Mouse (Mus musculus) right cerebral cortex, postnatal 14 days (tissue): ENCODE results near the gene Tnni3k.
A peak's percentile ranks its signal among the peaks of the same experiment; 100 is the strongest.

ENCODE experiments used
- DNase-seq: peaks from one replicate; pipeline ENCODE4 v3.0.0; 2022

Tnni3k gene

GRCm38 (mm10) chr3:155055231-155055916 is at the start of gene Tnni3k:
TSS of gene Tnni3k (minus strand) at chr3:155055407.
- DNase-seq, result no peak

- DNase-seq, result no peak
These were observed 44.1 kb upstream of the Tnni3k start for GRCm38 (mm10) chr3:155099266-155099665.

DNA sequence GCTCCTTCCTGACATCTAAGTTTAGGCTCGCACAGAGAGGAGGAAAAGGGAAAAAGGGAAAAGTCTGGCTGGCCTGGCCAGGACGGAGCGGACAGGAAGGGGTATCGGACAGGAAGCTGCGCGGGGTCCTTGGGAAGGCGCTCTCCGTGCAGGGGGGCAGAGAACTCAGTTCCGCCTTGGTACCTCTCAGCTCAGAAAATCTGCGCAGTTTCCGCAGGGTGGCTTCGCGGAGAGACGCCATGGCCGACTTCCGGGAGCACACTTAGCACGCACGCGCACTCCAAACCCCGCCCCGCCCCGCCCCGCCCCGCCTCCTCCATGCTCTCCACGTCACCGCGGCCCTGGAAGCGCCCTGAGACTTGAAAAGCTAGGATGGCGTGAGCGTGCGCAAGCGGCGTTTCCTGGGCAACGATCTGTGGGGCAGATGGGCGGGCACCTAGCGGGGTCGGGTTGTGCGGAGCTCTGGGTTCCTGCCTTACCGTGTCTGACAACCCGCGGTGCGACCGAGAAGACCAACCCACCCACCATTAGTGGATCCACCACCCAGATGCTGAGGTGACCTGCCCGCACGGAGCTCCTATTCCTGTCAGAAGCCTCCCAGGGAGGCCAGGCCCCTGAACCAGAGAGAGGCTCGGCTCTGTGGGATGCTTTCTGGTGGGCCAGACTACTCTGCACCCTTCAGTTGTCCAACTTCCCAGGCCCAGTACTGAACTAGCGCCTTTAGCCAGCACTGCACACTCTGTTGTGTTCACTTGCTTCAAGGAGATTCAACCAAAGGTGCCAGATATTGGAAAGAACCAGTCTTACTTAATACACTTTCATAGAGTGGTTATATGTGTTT is 38.1 kb upstream of the Tnni3k start, which contains the start of the genes Fpgt and Lrriq3:
Gene Fpgt, minus strand, starts transcription at position 288 of the 841 bp plus-strand sequence.
Gene Lrriq3, plus strand, starts transcription at position 319 of the 841 bp plus-strand sequence.
- peak; percentile 91 for DNase-seq

- no peak for DNase-seq
These were observed 36.9 kb upstream of the Tnni3k start for GRCm38 (mm10) chr3:155092081-155092480.

DNA sequence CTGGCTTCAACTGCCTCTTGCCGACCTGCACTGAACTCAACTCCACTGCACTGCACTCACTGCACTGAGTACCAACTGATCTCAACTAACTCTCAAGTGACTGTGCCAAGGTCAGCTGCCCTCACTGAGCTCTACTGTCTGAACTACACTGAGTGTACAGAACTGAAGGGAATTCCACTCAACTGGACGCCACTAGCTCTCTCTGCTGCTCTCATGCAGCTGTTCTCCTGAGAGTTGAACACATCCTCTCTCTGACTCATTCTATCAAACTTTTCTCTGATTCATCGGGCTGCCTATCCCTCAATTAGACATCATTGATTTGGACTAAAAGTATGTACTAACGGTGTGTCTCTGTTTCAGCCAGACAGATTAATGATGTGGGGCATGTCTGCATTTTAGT is 22.7 kb upstream of the Tnni3k start:
- DNase-seq, result no peak

DNA sequence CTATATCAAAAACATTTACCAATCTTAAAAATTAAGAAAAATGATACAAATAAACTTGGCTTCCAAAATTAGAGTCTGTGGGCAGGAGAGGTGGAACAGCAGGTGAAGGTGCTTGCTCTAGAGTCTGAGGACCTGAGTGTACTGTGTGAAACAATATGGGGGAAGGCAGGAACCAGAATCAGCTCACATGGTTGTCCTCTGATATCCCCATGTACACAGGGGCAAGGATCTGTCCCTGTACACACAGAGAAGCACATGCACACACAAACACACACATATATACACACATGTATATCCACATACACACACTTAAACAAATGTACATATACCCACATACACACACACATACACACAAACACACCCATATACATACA is 4.2 kb upstream of the Tnni3k start:
- DNase-seq, result no peak

DNA sequence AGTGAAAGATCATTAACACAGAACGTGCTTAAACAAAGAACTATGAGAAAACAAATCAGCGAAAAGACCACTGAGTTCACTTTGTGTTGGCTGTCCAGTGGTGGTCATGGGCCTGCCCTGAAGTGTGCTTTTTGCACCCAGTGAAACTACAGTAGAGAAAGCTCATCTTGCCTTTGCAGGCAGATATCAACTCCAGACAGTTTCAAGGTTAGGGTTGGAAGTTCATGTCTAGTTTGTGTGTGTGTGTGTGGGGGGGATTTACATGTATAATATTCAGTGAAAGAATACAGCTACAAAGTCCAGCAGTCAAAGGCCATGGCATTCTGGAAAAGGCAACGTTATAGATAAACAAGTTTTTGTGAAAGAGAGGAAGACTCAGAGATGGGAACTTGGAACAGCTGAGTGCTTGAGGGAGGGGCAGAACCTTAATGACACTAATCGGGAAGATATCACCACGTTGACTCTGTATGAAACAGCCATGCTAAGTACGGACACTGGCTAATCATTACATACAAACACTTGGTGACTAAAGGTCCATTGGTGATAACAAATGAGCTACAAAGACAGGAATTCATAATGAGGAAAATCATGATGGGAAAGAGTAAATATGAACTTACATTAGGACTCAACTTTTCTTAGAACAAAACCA is 3.7 kb upstream of the Tnni3k start:
- DNase-seq, result no peak

GRCm38 (mm10) chr3:155057566-155057965 is 2.4 kb upstream of the Tnni3k start:
- DNase-seq, result no peak

DNA sequence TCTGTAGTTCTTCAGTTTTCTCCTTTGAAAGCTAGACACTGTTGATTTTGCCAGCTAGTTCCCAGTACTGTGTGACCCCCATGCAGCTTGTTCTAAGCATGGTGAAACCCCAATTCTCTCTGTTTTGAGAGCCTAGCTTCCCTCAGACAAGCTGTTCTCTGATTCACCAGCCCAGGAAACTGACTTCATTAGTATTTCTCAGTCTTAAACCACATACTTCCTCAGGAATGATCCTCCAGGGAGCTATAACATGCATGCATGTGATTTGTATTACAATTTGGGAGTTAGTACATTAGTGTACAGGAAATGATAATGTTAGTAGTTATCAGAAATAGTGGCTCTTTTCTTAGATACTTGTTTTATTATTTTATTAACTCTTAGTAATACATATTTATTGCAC is 1.4 kb upstream of the Tnni3k start:
- DNase-seq, result no peak

DNA sequence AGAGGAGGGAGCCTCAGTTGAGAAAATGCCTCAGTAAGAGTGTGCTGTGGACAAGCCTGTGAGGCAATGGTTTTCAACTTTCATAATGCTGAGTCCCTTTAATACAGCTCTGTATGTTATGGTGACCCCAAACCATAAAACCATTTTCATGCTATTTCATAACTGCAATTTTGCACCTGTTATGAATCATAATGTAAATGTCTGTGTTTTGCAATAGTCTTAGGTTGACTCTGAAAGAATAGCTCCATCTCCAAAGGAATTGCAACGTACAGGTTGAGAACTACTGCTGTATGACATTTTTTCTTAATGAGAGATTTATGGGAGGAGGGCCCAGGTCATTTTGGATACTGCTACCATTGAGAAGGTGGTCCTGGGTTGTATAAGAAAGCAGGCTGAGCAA is 2.0 kb downstream of the Tnni3k start:
- no peak for DNase-seq

- no peak for DNase-seq
These were observed 3.2 kb downstream of the Tnni3k start for GRCm38 (mm10) chr3:155052021-155052420.

GRCm38 (mm10) chr3:155039012-155039836 is 16.0 kb downstream of the Tnni3k start:
- no peak for DNase-seq

DNA sequence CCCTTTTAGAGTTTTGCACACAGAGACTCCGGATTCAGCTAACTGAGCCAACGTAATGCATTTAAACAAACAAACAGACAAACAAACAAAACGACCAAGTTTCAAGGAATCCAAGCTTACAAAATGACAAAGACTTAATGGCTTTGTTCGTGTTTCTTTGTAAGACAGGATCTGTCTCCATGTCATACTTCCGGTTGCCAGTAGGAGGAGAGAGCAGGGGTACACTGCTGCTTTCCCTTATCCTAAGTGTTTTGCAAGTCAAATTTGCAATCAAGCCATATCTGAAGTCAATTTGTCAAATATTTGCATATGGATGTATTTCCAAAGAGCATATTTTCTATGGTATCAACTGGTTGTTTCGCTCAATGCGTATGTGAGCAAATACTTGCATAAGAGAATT is 20.9 kb downstream of the Tnni3k start:
- no peak for DNase-seq

DNA sequence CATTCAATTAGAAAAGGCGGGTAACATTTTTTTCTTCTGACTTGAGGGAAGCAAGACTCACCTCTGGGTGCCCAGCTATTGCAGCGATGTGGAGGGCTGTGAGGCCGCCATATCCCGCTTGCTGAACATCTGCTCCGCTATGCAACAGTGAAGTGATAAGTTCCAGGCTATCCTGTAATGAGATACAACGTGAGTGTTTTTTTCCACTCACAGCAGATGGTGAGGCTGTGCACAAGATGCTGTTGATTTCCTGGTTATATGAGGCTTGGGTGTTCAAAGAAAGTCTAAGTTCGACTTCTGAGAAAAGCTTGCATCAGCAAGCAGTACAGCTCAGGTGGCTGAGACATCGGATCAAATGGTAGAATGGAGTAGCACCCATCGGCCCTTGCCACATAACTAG is 25.0 kb downstream of the Tnni3k start:
- no peak for DNase-seq

GRCm38 (mm10) chr3:155002781-155003180 is 52.4 kb downstream of the Tnni3k start:
- no peak for DNase-seq

GRCm38 (mm10) chr3:155001056-155001455 is 54.2 kb downstream of the Tnni3k start:
- no peak for DNase-seq

DNA sequence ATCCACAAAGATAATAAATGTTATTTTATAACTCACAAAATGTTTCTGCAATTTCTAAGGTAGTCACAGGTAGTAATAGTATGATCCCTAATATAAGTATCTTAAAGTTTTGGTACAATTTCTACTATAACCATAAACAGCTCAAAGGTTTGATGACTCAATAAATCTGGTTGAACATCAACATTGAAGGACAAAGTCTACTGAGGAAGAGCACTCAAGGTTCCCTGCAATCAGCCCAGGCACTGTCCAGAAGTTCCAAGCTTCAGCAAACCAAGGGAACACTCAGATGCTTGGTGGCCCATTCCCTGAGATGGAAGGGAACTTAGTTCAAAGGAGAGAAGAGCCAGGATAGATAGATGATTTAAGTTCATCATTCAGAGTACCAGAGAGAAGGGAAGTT is 62.5 kb downstream of the Tnni3k start:
- DNase-seq, result no peak

GRCm38 (mm10) chr3:154979101-154979500 is 76.1 kb downstream of the Tnni3k start:
- DNase-seq, result no peak

- no peak for DNase-seq
These were observed 83.6 kb downstream of the Tnni3k start for GRCm38 (mm10) chr3:154971626-154972025.

GRCm38 (mm10) chr3:154970981-154971380 is 84.2 kb downstream of the Tnni3k start:
- no peak for DNase-seq

DNA sequence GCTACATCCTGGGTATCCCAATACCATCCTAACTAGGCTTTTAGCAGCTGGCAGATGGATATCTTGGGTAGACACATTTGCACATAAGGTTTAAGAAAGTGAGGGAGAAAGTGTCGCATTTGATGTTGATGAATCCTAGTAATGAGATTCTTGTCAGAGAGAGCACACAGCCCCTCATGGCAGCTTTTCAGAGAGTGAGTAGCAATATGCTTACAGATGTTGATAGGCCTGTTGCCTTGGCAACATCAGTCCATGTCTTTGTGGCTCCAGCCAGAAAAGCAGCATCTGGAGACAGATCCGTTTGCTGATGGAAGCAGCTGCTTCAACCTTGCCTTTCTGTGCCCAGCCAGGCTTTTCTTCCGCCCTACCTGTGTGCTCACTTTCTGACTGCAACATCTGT is 93.9 kb downstream of the Tnni3k start:
- no peak for DNase-seq

- no peak for DNase-seq
These were observed 102.1 kb downstream of the Tnni3k start for GRCm38 (mm10) chr3:154953088-154953487.

GRCm38 (mm10) chr3:154949551-154949950 is 105.7 kb downstream of the Tnni3k start:
- DNase-seq, result no peak
